Mouse (Mus musculus) splenic B cell, adult 2 months (primary cell): Measurements from ENCODE around the gene Hist1h4k.
"Not testable (repeated sequence)": the region's sequence is repeated elsewhere in the genome, so short reads cannot be mapped to it uniquely, and the experiment has no call there.

Experiments used
- DNase-seq: peaks from one replicate; pipeline ENCODE4 v3.0.0-alpha.2; 2011; ENCODE audit warnings: low read depth, low spot score
- H3K27me3 ChIP-seq: 2 replicates; pipeline ENCODE4 v1.6.1; 2012; ENCODE audit warnings: mild to moderate bottlenecking, low read length, moderate library complexity, mixed read lengths; ENCODE audit not compliant: control insufficient read depth, poor library complexity, insufficient read depth, severe bottlenecking
- H3K36me3 ChIP-seq: 2 replicates; pipeline ENCODE4 v1.6.1; 2012; ENCODE audit warnings: mild to moderate bottlenecking, low read length, moderate library complexity, mixed read lengths; ENCODE audit not compliant: control insufficient read depth, poor library complexity, insufficient read depth, severe bottlenecking

Hist1h4k gene

GRCm38 (mm10) chr13:21716540-21717391 lies 33.5 kb downstream of the Hist1h4k start:
- peak; percentile 79 for DNase-seq
- H3K27me3 ChIP-seq, H3K36me3 ChIP-seq: not testable (repeated sequence)

DNA sequence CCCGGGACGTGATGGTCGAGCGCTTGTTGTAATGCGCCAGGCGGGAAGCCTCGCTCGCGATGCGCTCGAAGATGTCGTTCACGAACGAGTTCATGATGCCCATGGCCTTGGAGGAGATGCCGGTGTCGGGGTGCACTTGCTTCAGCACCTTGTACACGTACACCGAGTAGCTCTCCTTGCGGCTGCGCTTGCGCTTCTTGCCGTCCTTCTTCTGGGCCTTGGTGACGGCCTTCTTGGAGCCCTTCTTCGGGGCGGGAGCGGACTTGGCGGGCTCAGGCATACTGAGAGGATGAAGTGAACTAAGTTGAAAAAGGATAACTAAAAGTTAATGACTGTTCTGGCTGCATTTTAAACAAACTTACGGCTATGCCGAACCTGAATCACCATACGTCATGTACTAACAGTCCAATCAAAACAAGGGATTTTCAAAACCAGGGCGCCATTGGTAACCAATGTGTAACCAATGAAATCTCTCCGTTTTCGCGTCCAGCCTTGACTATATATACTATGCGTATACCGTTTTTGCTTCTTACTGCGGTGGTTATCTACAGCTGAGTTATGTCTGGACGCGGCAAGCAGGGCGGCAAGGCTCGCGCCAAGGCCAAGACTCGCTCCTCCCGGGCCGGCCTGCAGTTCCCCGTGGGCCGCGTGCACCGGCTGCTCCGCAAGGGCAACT lies 34.3 kb downstream of the Hist1h4k start, which contains the start of the genes Hist1h2bl and Hist1h2ai:
Gene Hist1h2bl, minus strand, starts transcription at position 280 of the 676 bp plus-strand sequence.
Gene Hist1h2ai, plus strand, starts transcription at position 559 of the 676 bp plus-strand sequence.
- H3K36me3 ChIP-seq, H3K27me3 ChIP-seq: not testable (repeated sequence)
- peak; percentile 95 for DNase-seq

GRCm38 (mm10) chr13:21715131-21715863 lies 35.0 kb downstream of the Hist1h4k start:
- DNase-seq, result peak; percentile 27
- no peaks in the 10 kb centered on the region for H3K36me3 ChIP-seq

GRCm38 (mm10) chr13:21714725-21715124 lies 35.6 kb downstream of the Hist1h4k start:
- Histone ChIP-seq H3K27me3 (no peaks in the 10 kb centered on the region), H3K36me3 (no peaks in the 10 kb centered on the region)
- peak; percentile 89 for DNase-seq

More at GRCm38 (mm10) chr13:21715131-21715863, 35.0 kb downstream of the Hist1h4k start:
- H3K27me3 ChIP-seq, result no peaks in the 10 kb centered on the region

- H3K27me3 ChIP-seq, result no peaks in the 10 kb centered on the region
- no peak for DNase-seq
- no peaks in the 10 kb centered on the region for H3K36me3 ChIP-seq
These were observed 38.6 kb downstream of the Hist1h4k start for GRCm38 (mm10) chr13:21711698-21712097.

DNA sequence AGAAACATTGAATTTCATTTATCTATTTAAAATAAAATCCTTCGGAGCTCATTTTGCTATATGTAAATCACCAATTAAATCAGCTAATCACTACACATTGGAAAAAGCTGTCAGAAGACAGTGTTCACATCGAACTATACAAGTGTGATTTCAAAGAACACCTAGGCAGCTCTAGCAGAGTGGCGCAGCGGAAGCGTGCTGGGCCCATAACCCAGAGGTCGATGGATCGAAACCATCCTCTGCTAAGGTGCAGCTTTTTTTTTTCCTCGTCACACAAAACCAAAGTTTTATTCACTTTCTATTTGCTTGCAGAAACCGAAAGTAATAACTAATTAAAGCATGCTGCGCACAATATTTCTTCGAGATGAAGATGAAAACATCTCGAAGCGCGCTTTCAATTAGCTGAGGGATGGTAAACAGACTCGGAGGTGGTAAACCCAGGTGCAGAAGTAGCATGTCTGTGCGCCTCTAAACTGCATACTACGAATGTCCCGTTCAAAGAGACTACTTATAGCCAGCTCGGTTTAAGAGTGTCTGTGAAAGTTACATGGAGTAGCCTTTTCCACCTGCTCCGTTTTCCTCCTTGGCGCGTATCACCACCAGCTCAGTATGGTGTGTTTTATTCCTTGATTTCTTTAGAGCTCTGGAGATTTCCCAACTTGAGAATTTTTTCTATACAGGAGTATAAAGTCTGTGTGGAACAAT lies 39.3 kb downstream of the Hist1h4k start:
- peak; percentile 93 for DNase-seq
- no peaks in the 10 kb centered on the region for H3K27me3 ChIP-seq

DNA sequence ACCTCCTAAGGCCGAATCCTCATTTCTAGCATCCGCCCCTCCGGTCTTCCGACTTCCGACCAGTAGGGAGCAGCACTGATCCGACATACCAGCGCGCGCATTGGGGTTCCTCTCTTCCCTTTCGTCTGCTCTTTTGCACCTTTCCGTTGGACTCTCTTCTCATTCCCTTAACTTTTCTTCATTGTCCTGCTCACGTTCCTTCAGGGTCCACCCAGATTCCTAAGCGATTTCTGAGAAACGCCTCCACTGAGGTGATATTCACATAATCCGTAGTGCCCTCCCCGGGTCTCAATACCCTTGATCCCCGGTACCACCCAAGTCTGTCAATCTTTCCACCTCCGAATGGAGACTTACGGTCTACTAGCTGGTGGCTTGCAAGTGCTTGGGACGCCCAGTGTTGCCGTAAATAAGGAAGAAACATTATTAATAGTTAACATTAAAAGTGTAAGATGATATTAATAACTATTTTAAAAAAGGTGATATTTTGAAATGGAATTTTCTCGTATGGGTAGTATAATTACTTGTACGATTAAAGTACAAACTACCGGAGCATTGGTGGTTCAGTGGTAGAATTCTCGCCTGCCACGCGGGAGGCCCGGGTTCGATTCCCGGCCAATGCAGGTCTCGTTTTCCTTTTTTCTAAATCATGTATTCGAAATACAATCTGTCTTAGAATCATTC lies 40.1 kb downstream of the Hist1h4k start:
- no peaks in the 10 kb centered on the region for H3K36me3 ChIP-seq
- no peaks in the 10 kb centered on the region for H3K27me3 ChIP-seq
- peak; percentile 91 for DNase-seq

More for the DNA sequence above, 39.3 kb downstream of the Hist1h4k start:
- no peaks in the 10 kb centered on the region for H3K36me3 ChIP-seq

GRCm38 (mm10) chr13:21706669-21707068 lies 43.6 kb downstream of the Hist1h4k start:
- DNase-seq, result no peak
- H3K27me3 ChIP-seq, result no peaks in the 10 kb centered on the region

More at GRCm38 (mm10) chr13:21706669-21707068, 43.6 kb downstream of the Hist1h4k start:
- no peaks in the 10 kb centered on the region for H3K36me3 ChIP-seq
